Comparison of ENCODE assay signal across 16 mouse cellular contexts in the genomic region with DNA sequence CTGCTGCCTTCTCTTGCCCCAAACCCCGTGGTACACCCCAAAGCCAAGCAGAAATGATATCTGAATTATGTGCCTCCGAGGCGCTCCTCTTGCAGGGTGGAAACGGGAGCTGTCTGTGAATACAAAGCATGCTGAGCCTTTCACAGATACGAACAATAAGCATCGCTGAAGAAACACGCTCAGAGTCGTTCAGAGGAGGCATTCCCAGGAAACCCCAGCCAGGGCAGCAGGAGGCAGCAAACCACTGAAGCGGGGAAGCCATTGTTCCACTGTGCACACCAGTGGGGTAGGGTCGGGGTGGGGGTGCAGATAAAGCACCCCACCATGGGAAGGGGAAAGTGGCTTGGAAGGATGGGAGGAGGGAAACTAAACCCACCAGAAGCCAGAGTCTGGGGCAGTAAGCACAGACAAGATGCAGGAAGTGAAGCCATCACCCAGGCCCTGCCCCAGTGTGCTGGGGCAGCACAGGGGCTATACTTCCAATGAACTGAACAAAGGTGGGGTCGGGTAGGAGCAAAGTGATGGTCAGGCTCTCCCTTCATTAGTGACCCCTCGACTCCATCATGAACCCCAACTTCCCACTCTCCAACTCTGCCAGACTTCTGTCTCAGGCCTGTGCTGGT. TPM values are rescaled to one million over a fixed set of nuclear protein-coding genes. Genes with fewer than 3 reads are reported as not detected.
DNase-seq lines count a peak whose midpoint lies in the region; ATAC-seq and TF ChIP-seq lines count a peak whose summit lies in the region.
"Had no signal": no experiment of that assay in that cellular context is flagged by ENCODE, and none has a peak within 500 bp of the region (broad histone marks: within the 10 kb centered on the region; RNA-seq: fewer than 3 reads in every experiment).

No protein-coding gene starts in this region.

- peak overlapping the region; percentile 51 for H3K27ac ChIP-seq in forebrain, embryonic 13.5 days
- H3K27ac ChIP-seq in hindbrain, embryonic 15.5 days (replicated peaks) = no peak overlapping the region
- no peak overlapping the region for H3K27ac ChIP-seq in midbrain, postnatal 0 days (ENCODE audit: low read depth, low read length)
- no peak overlapping the region for H3K27ac ChIP-seq in limb, embryonic 10.5 days
- H3K27ac ChIP-seq: intestine, embryonic 15.5 days; liver, embryonic 13.5 days; stomach, embryonic 15.5 days had no signal

- peak; percentile 63 for ATAC-seq in forebrain, embryonic 13.5 days
- 0 out of 2 replicates have a peak, but pooled peaks have one; percentile 23 for ATAC-seq in hindbrain, embryonic 15.5 days (ENCODE audit: low FRiP score, low read depth)
- ATAC-seq in midbrain, postnatal 0 days (ENCODE audit: low FRiP score) = peak; percentile 35; the same call in 1 of the 2 replicates
- ATAC-seq: CD4-positive, CD25-positive, alpha-beta regulatory T cell, adult 4 months; intestine, embryonic 15.5 days had no signal

- WGBS in forebrain, embryonic 13.5 days = 11% methylated on average over 12 of the region's 12 CpGs
- 17% methylated on average over 12 of the region's 12 CpGs for WGBS in hindbrain, embryonic 15.5 days
- WGBS in midbrain, postnatal 0 days = 20% methylated on average over 12 of the region's 12 CpGs
- WGBS in limb, embryonic 10.5 days = 89% methylated on average over 12 of the region's 12 CpGs

- H3K9me3 ChIP-seq in forebrain, embryonic 13.5 days (replicated peaks) = no peaks in the 10 kb centered on the region
- H3K9me3 ChIP-seq in hindbrain, embryonic 15.5 days = no peaks in the 10 kb centered on the region
- H3K9me3 ChIP-seq in midbrain, postnatal 0 days (ENCODE audit: low read length) = no peaks in the 10 kb centered on the region
- H3K9me3 ChIP-seq in limb, embryonic 10.5 days (replicated peaks) = no peaks in the 10 kb centered on the region
- H3K9me3 ChIP-seq: heart, embryonic 13.5 days; intestine, embryonic 15.5 days; liver, embryonic 13.5 days; stomach, embryonic 15.5 days had no signal

- peaks cover 16% of the 10 kb centered on the region for H3K4me1 ChIP-seq in forebrain, embryonic 13.5 days
- H3K4me1 ChIP-seq in hindbrain, embryonic 15.5 days (replicated peaks) = peaks cover 21% of the 10 kb centered on the region
- H3K4me1 ChIP-seq in midbrain, postnatal 0 days (ENCODE audit: insufficient read depth, low read length) = peaks cover 6% of the 10 kb centered on the region; the same call in 1 of the 2 replicates
- H3K4me1 ChIP-seq in limb, embryonic 10.5 days = no peaks in the 10 kb centered on the region
- H3K4me1 ChIP-seq: intestine, embryonic 15.5 days; liver, embryonic 13.5 days; stomach, embryonic 15.5 days had no signal

- H3K36me3 ChIP-seq in forebrain, embryonic 13.5 days (ENCODE audit: poor library complexity, severe bottlenecking) = no peaks in the 10 kb centered on the region; the same call in 1 of the 2 replicates
- no peaks in the 10 kb centered on the region for H3K36me3 ChIP-seq in hindbrain, embryonic 15.5 days
- H3K36me3 ChIP-seq in midbrain, postnatal 0 days (ENCODE audit: insufficient read depth, low read length) = no peaks in the 10 kb centered on the region
- peaks cover 42% of the 10 kb centered on the region for H3K36me3 ChIP-seq in limb, embryonic 10.5 days
- H3K36me3 ChIP-seq: stomach, embryonic 15.5 days had no signal

- peak; percentile 50 for TF ChIP-seq CTCF in midbrain, postnatal 0 days (IDR thresholded peaks at IDR 0.05)

- H3K4me3 ChIP-seq in forebrain, embryonic 13.5 days = no peak overlapping the region
- no peak overlapping the region for H3K4me3 ChIP-seq in hindbrain, embryonic 15.5 days
- no peak overlapping the region for H3K4me3 ChIP-seq in midbrain, postnatal 0 days (ENCODE audit: low read depth, low read length)
- H3K4me3 ChIP-seq in limb, embryonic 10.5 days = no peak overlapping the region
- H3K4me3 ChIP-seq: heart, embryonic 13.5 days; intestine, embryonic 15.5 days; liver, embryonic 13.5 days; stomach, embryonic 15.5 days had no signal

- peak; percentile 41 for DNase-seq in embryo, embryonic 11 days
- no peak for DNase-seq in midbrain, postnatal 0 days (ENCODE audit: low spot score)
- no peak for DNase-seq in limb, embryonic 10.5 days (ENCODE audit: low spot score)
- no peak for DNase-seq in left cerebral cortex, postnatal 4 days
- no peak for DNase-seq in spleen, postnatal 10 days (ENCODE audit: low spot score in 2 of 2)
- DNase-seq: cerebellum, adult 8-10 months; gastrocnemius, postnatal 36 days; kidney, postnatal 10 days; liver, embryonic 13.5 days; thymus, postnatal 25 days had no signal

- H3K9ac ChIP-seq in forebrain, embryonic 13.5 days = 0 out of 2 replicates have a peak overlapping the region, but pooled peaks have one; percentile 34
- no peak overlapping the region for H3K9ac ChIP-seq in hindbrain, embryonic 15.5 days
- no peak overlapping the region for H3K9ac ChIP-seq in midbrain, postnatal 0 days (replicated peaks; ENCODE audit: low read length, poor library complexity, severe bottlenecking)
- H3K9ac ChIP-seq: intestine, embryonic 15.5 days; liver, embryonic 13.5 days; stomach, embryonic 15.5 days had no signal

- H3K27me3 ChIP-seq in forebrain, embryonic 13.5 days = no peaks in the 10 kb centered on the region
- no peaks in the 10 kb centered on the region for H3K27me3 ChIP-seq in hindbrain, embryonic 15.5 days
- no peaks in the 10 kb centered on the region for H3K27me3 ChIP-seq in midbrain, postnatal 0 days (ENCODE audit: insufficient read depth, low read length)
- no peaks in the 10 kb centered on the region for H3K27me3 ChIP-seq in limb, embryonic 10.5 days (ENCODE audit: low read depth, poor library complexity, severe bottlenecking)
- H3K27me3 ChIP-seq: heart, embryonic 13.5 days; intestine, embryonic 15.5 days; liver, embryonic 13.5 days; stomach, embryonic 15.5 days had no signal

- intact Hi-C loops in left cerebral cortex, postnatal 4 days (cut with DNase I) = no loop called here

- H3K4me2 ChIP-seq in forebrain, embryonic 13.5 days = peak overlapping the region; percentile 18; the same call in 1 of the 2 replicates
- no peak overlapping the region for H3K4me2 ChIP-seq in hindbrain, embryonic 15.5 days
- H3K4me2 ChIP-seq in midbrain, postnatal 0 days (ENCODE audit: low read depth, low read length, poor library complexity, severe bottlenecking) = no peak overlapping the region
- H3K4me2 ChIP-seq: heart, embryonic 13.5 days; intestine, embryonic 15.5 days; liver, embryonic 13.5 days; stomach, embryonic 15.5 days had no signal

RNA-seq across cellular contexts. Expression of gene Pdia5, which starts 25.9 kb away (rescaled TPM):
- polyA plus RNA-seq in forebrain, embryonic 13.5 days (2015; fragmentation: Nextera tagmentation; extraction: Ambion mirVana) = 10.4 and 11.8 TPM in 2 replicates
- polyA plus RNA-seq in hindbrain, embryonic 15.5 days (2015; fragmentation: Nextera tagmentation; extraction: Ambion mirVana) = 14.5 and 14.6 TPM in 2 replicates
- 2.6 and 4.3 TPM in 2 replicates for total RNA-seq in midbrain, postnatal 0 days (2014; rRNA removed)
- 7.7 and 8.0 TPM in 2 replicates for polyA plus RNA-seq in midbrain, postnatal 0 days (2015; fragmentation: Nextera tagmentation; extraction: Ambion mirVana)
- polyA plus RNA-seq in limb, embryonic 10.5 days (2016; fragmentation: Nextera tagmentation; extraction: Ambion mirVana) = 21.2 and 24.2 TPM in 2 replicates
- total RNA-seq in left cerebral cortex, postnatal 4 days (2021) = 1 to 10 TPM; 6.6 to 7.4 TPM
- polyA plus RNA-seq: CD4-positive, CD25-positive, alpha-beta regulatory T cell, adult 4 months had no signal
